Mouse (Mus musculus) thymus, postnatal 4 days (tissue): ENCODE results near the gene Gcgr.
"Not testable (repeated sequence)": the region's sequence is repeated elsewhere in the genome, so short reads cannot be mapped to it uniquely, and the experiment has no call there.

ENCODE experiments used
- DNase-seq: peaks from one replicate; pipeline ENCODE4 v3.0.0; 2021

Gcgr gene

GRCm38 (mm10) chr11:120539285-120540014 lies 9.0 kb downstream of the Gcgr start:
- DNase-seq = no peak

- peak; percentile 58 for DNase-seq
Observed at GRCm38 (mm10) chr11:120541907-120542306, 11.4 kb downstream of the Gcgr start.

- no peak for DNase-seq
Observed at GRCm38 (mm10) chr11:120542376-120542775, 11.9 kb downstream of the Gcgr start.

GRCm38 (mm10) chr11:120545964-120546363 lies 15.5 kb downstream of the Gcgr start:
- no peak for DNase-seq

- peak; percentile 36 for DNase-seq
Observed at GRCm38 (mm10) chr11:120547469-120547868, 17.0 kb downstream of the Gcgr start.

GRCm38 (mm10) chr11:120548214-120548613 lies 17.7 kb downstream of the Gcgr start:
- no peak for DNase-seq

- DNase-seq = no peak
Observed at GRCm38 (mm10) chr11:120548786-120549167, 18.3 kb downstream of the Gcgr start.

- peak; percentile 97 for DNase-seq
Observed at GRCm38 (mm10) chr11:120549168-120549945, 18.9 kb downstream of the Gcgr start, which contains the start of gene Mcrip1. Mcrip1 (minus strand) TSS chr11:120549727.

GRCm38 (mm10) chr11:120549986-120550809 lies 19.7 kb downstream of the Gcgr start:
- peak; percentile 33 for DNase-seq

- no peak for DNase-seq
Observed at GRCm38 (mm10) chr11:120550810-120551440, 20.4 kb downstream of the Gcgr start, which contains the start of gene Ppp1r27. Ppp1r27 (minus strand) TSS chr11:120551132.

- DNase-seq = no peak
Observed at GRCm38 (mm10) chr11:120552736-120553135, 22.2 kb downstream of the Gcgr start.

GRCm38 (mm10) chr11:120554834-120555233 lies 24.3 kb downstream of the Gcgr start:
- no peak for DNase-seq

GRCm38 (mm10) chr11:120555260-120555659 lies 24.8 kb downstream of the Gcgr start:
- no peak for DNase-seq

- not testable (repeated sequence) for DNase-seq
Observed at GRCm38 (mm10) chr11:120558843-120559242, 28.3 kb downstream of the Gcgr start.

GRCm38 (mm10) chr11:120560952-120561728 lies 30.6 kb downstream of the Gcgr start:
- no peak for DNase-seq

GRCm38 (mm10) chr11:120562949-120563348 lies 32.5 kb downstream of the Gcgr start:
- DNase-seq = no peak

GRCm38 (mm10) chr11:120565114-120565513 lies 34.6 kb downstream of the Gcgr start:
- DNase-seq = no peak

GRCm38 (mm10) chr11:120568324-120568723 lies 37.8 kb downstream of the Gcgr start:
- DNase-seq = no peak

- DNase-seq = no peak
Observed at GRCm38 (mm10) chr11:120571122-120571521, 40.6 kb downstream of the Gcgr start.

GRCm38 (mm10) chr11:120571754-120572416 lies 41.4 kb downstream of the Gcgr start:
- DNase-seq = no peak

GRCm38 (mm10) chr11:120572417-120572751 lies 41.9 kb downstream of the Gcgr start:
- DNase-seq = no peak
